Mouse (Mus musculus) G1E (cell line): ENCODE measurements around the gene Ptprg.
"Not testable (repeated sequence)": the region's sequence is repeated elsewhere in the genome, so short reads cannot be mapped to it uniquely, and the experiment has no call there.

Experiments
- CTCF ChIP-seq: IDR thresholded peaks from 2 replicates; pipeline ENCODE4 v1.5.1; 2012; ENCODE audit warnings: low read depth, low read length, inconsistent platforms, mixed read lengths
- GATA1 ChIP-seq: IDR thresholded peaks from 2 replicates; pipeline ENCODE4 v1.6.1; 2012; ENCODE audit warnings: borderline replicate concordance, low read length, inconsistent platforms, mixed read lengths
- GATA2 ChIP-seq: IDR thresholded peaks from 2 replicates; pipeline ENCODE4 v1.6.1; 2012; ENCODE audit warnings: low read depth, low read length, inconsistent platforms, borderline replicate concordance
- POLR2AphosphoS5 ChIP-seq: IDR thresholded peaks from 2 replicates; pipeline ENCODE4 v1.6.1; 2012; ENCODE audit warnings: low read depth, low read length, inconsistent platforms; ENCODE audit not compliant: insufficient replicate concordance
- TAL1 ChIP-seq: conservative IDR thresholded peaks from 2 replicates; pipeline ENCODE4 v1.6.1; 2012; ENCODE audit warnings: low read depth, low read length, inconsistent platforms, mixed read lengths

DNA sequence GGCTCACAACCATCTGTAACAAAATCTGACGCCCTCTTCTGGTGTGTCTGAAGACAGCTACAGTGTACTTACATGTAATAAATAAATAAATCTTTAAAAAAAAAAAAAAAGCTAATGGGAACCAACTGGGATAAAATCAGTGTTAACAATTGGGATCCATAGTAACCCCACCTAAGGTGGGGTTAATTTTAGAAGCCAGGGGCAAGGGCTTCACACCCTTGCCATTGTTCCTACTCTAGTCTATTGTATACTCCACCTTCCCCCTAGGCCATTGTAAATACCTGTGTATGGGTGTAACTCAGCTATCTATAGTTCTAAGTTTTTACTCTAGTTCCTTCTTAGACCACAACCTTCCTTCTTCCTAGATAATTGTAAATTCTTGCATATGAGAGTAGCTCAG, 411.0 kb downstream of the Ptprg start:
- not testable (repeated sequence) for TF ChIP-seq CTCF, GATA1, GATA2, TAL1, POLR2AphosphoS5
